Mouse (Mus musculus): Measurements from ENCODE around the gene Josd2. TPM values are rescaled to one million over a fixed set of nuclear protein-coding genes. Genes with fewer than 3 reads are reported as not detected.

Josd2 gene
- polyA plus RNA-seq, 1 experiment from 2014 or later = 105 TPM

GRCm38 (mm10) chr7:44484841-44485571 is 17.2 kb downstream of the Josd2 start:
- no peak overlapping the region for H3K4me3 ChIP-seq (replicated peaks)
- H3K9me3 ChIP-seq = no peaks in the 10 kb centered on the region
- H3K4me1 ChIP-seq = no peaks in the 10 kb centered on the region
- H3K4me2 ChIP-seq = no peak overlapping the region
- ATAC-seq (ENCODE audit: insufficient read depth, low FRiP score, low read depth) = no peak; the same call in 1 of the 2 replicates
- 34% methylated on average over 5 of the region's 5 CpGs for WGBS
- no peak overlapping the region for H3K9ac ChIP-seq
- H3K36me3 ChIP-seq = peaks cover 8% of the 10 kb centered on the region; the same call in 1 of the 2 replicates
- H3K27ac ChIP-seq = no peak overlapping the region
- no peaks in the 10 kb centered on the region for H3K27me3 ChIP-seq (replicated peaks)

GRCm38 (mm10) chr7:44485572-44486195 is 17.9 kb downstream of the Josd2 start:
- H3K9ac ChIP-seq = no peak overlapping the region
- peaks cover 15% of the 10 kb centered on the region for H3K36me3 ChIP-seq
- ATAC-seq (ENCODE audit: insufficient read depth, low FRiP score, low read depth) = no peak
- no peak overlapping the region for H3K4me2 ChIP-seq
- no peak overlapping the region for H3K27ac ChIP-seq
- H3K9me3 ChIP-seq = no peaks in the 10 kb centered on the region
- H3K4me1 ChIP-seq = no peaks in the 10 kb centered on the region
- H3K27me3 ChIP-seq (replicated peaks) = no peaks in the 10 kb centered on the region
- H3K4me3 ChIP-seq (replicated peaks) = no peak overlapping the region
- whole genome bisulfite sequencing = 74% methylated on average over 7 of the region's 7 CpGs

- no peak overlapping the region for H3K4me2 ChIP-seq
- H3K4me3 ChIP-seq (replicated peaks) = no peak overlapping the region
- no peak for ATAC-seq (ENCODE audit: insufficient read depth, low FRiP score, low read depth)
- no peak overlapping the region for H3K27ac ChIP-seq
- no peaks in the 10 kb centered on the region for H3K4me1 ChIP-seq
- no peaks in the 10 kb centered on the region for H3K27me3 ChIP-seq (replicated peaks)
- WGBS = 66% methylated on average over 13 of the region's 13 CpGs
- H3K9ac ChIP-seq = no peak overlapping the region
- H3K9me3 ChIP-seq = no peaks in the 10 kb centered on the region
- peaks cover 28% of the 10 kb centered on the region for H3K36me3 ChIP-seq
Measured at GRCm38 (mm10) chr7:44486927-44487575, 19.3 kb downstream of the Josd2 start.

DNA sequence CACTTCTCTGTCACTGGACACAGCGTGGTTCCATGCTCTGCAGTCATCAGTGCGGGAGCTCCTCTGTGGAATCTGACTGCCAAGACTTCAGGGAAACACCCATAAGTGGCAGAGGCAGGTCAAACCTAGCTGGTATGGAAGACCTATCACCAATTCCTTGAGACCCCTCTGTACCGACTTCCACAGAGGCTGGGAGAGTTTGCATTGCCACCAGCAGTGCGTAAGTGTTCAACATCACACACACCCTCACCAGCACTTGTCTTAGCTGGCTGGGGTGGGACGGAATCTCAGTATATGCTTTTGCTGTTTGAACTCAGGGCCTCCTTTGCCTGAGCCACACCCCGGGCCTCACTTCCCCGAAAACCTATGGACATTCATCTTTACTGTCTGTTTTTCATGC is 20.2 kb downstream of the Josd2 start:
- Histone ChIP-seq H3K27ac (no peak overlapping the region), H3K9me3 (no peaks in the 10 kb centered on the region), H3K4me3 (replicated peaks) (no peak overlapping the region), H3K36me3 (peaks cover 32% of the 10 kb centered on the region), H3K27me3 (replicated peaks) (no peaks in the 10 kb centered on the region), H3K4me2 (no peak overlapping the region), H3K4me1 (no peaks in the 10 kb centered on the region), H3K9ac (no peak overlapping the region)
- WGBS = 88% methylated on average over 7 of the region's 7 CpGs
- ATAC-seq (ENCODE audit: insufficient read depth, low FRiP score, low read depth) = no peak

DNA sequence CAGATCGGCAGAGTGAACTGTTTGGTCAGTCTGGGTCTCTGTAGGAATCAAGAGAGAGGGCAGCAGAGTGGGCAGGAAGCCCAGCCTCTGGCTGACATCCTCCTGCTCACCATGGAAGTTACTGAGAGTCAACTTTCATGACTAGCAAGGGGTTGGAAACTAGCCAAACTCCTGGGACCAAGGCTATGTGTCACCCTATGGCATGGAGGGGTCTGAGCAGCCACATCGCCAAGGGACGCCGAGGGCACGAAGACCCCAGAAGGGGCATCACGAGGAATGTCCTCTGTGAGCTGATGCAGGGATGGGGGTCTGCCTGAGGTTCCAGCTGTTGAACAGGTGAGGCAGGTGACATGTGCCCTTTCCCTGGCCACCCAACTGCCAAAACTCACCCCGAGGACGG is 20.8 kb downstream of the Josd2 start:
- WGBS = 95% methylated on average over 8 of the region's 8 CpGs
- no peak overlapping the region for H3K27ac ChIP-seq
- H3K36me3 ChIP-seq = peaks cover 32% of the 10 kb centered on the region
- no peaks in the 10 kb centered on the region for H3K4me1 ChIP-seq
- H3K9ac ChIP-seq = no peak overlapping the region
- no peaks in the 10 kb centered on the region for H3K27me3 ChIP-seq (replicated peaks)
- no peak overlapping the region for H3K4me2 ChIP-seq
- no peak overlapping the region for H3K4me3 ChIP-seq (replicated peaks)
- ATAC-seq (ENCODE audit: insufficient read depth, low FRiP score, low read depth) = no peak
- H3K9me3 ChIP-seq = no peaks in the 10 kb centered on the region

DNA sequence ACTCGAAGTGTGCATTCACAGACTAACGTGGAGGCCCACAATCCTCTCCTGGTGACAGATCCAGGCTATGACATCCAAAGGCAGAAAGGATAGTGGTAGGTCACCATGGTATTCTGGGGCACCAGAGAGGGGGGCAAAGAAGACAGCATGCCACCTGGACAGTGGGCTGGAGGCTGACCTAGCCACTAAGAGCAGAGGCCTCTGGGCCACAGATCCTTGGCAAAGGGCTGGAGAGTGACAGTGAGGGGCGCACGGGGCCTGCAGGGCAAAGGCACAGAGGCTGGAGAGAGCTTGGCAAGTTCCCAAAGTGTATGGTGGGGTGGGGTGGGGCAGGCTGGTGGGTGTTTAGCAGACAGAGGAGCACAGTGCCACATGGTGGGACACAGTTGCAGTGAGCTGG is 22.5 kb downstream of the Josd2 start:
- 90% methylated on average over 4 of the region's 4 CpGs for WGBS
- Histone ChIP-seq H3K4me2 (no peak overlapping the region), H3K27ac (no peak overlapping the region), H3K27me3 (replicated peaks) (no peaks in the 10 kb centered on the region), H3K4me1 (peaks cover 7% of the 10 kb centered on the region), H3K36me3 (peaks cover 32% of the 10 kb centered on the region), H3K4me3 (replicated peaks) (no peak overlapping the region), H3K9me3 (no peaks in the 10 kb centered on the region), H3K9ac (no peak overlapping the region)
- ATAC-seq (ENCODE audit: insufficient read depth, low FRiP score, low read depth) = no peak

GRCm38 (mm10) chr7:44491391-44491790 is 23.6 kb downstream of the Josd2 start:
- Histone ChIP-seq H3K9me3 (no peaks in the 10 kb centered on the region), H3K36me3 (peaks cover 32% of the 10 kb centered on the region), H3K9ac (no peak overlapping the region; the same call in 1 of the 2 replicates), H3K4me3 (replicated peaks) (no peak overlapping the region), H3K4me2 (no peak overlapping the region), H3K27ac (no peak overlapping the region), H3K4me1 (peaks cover 13% of the 10 kb centered on the region), H3K27me3 (replicated peaks) (no peaks in the 10 kb centered on the region)
- no peak for ATAC-seq (ENCODE audit: insufficient read depth, low FRiP score, low read depth)
- 93% methylated on average over 5 of the region's 5 CpGs for WGBS

DNA sequence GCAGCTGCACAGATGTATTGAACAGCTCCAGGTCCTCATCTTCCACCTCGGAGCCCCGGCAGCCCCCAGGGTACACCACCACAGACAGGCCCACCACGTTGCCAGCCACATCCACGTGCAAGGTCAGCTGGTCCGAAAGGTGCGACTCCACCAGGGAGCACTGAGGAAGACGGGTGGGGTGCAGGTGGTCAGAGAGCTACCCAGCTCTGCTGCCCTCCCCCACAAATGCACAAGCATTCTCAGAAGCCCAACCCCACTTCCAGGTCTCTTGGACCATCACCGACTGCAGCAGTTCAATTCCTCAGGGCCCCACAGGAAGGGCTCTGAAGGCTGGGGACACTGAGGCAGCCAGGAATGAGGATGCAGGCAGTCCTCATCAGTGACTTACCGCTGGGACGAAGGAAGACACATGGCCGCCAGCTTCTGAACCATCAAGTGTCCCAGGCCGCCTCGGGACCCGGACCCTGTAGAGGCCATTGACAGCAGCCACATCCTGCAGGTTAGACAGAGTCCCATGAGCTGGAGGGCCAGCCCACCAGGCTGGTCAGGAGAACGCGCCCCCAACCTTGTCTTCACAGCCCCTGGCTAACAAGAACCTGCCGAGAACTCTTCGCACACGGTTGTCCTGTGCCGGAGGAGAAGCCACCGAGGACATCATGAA is 24.5 kb downstream of the Josd2 start:
- Histone ChIP-seq H3K9me3 (no peaks in the 10 kb centered on the region), H3K9ac (no peak overlapping the region), H3K27me3 (replicated peaks) (no peaks in the 10 kb centered on the region), H3K4me3 (replicated peaks) (no peak overlapping the region), H3K4me2 (no peak overlapping the region), H3K4me1 (peaks cover 13% of the 10 kb centered on the region), H3K36me3 (peaks cover 32% of the 10 kb centered on the region), H3K27ac (no peak overlapping the region)
- 91% methylated on average over 21 of the region's 21 CpGs for WGBS
- ATAC-seq (ENCODE audit: insufficient read depth, low FRiP score, low read depth) = no peak

GRCm38 (mm10) chr7:44494681-44495080 is 26.9 kb downstream of the Josd2 start:
- H3K4me2 ChIP-seq = no peak overlapping the region
- no peak for ATAC-seq (ENCODE audit: insufficient read depth, low FRiP score, low read depth)
- WGBS = 91% methylated on average over 12 of the region's 12 CpGs
- peaks cover 13% of the 10 kb centered on the region for H3K4me1 ChIP-seq
- H3K27me3 ChIP-seq (replicated peaks) = no peaks in the 10 kb centered on the region
- H3K9me3 ChIP-seq = no peaks in the 10 kb centered on the region
- no peak overlapping the region for H3K4me3 ChIP-seq (replicated peaks)
- no peak overlapping the region for H3K27ac ChIP-seq
- H3K36me3 ChIP-seq = peaks cover 26% of the 10 kb centered on the region
- H3K9ac ChIP-seq = no peak overlapping the region

- no peak overlapping the region for H3K27ac ChIP-seq
- H3K4me1 ChIP-seq = peaks cover 13% of the 10 kb centered on the region
- H3K27me3 ChIP-seq (replicated peaks) = no peaks in the 10 kb centered on the region
- peak overlapping the region; percentile 77; the same call in 1 of the 2 replicates for H3K4me3 ChIP-seq (replicated peaks)
- H3K36me3 ChIP-seq = peaks cover 23% of the 10 kb centered on the region
- ATAC-seq (ENCODE audit: insufficient read depth, low FRiP score, low read depth) = no peak
- peak overlapping the region; percentile 72 for H3K4me2 ChIP-seq
- H3K9me3 ChIP-seq = no peaks in the 10 kb centered on the region
- WGBS = 78% methylated on average over 7 of the region's 7 CpGs
- no peak overlapping the region for H3K9ac ChIP-seq
Measured at GRCm38 (mm10) chr7:44495086-44495485, 27.3 kb downstream of the Josd2 start.

DNA sequence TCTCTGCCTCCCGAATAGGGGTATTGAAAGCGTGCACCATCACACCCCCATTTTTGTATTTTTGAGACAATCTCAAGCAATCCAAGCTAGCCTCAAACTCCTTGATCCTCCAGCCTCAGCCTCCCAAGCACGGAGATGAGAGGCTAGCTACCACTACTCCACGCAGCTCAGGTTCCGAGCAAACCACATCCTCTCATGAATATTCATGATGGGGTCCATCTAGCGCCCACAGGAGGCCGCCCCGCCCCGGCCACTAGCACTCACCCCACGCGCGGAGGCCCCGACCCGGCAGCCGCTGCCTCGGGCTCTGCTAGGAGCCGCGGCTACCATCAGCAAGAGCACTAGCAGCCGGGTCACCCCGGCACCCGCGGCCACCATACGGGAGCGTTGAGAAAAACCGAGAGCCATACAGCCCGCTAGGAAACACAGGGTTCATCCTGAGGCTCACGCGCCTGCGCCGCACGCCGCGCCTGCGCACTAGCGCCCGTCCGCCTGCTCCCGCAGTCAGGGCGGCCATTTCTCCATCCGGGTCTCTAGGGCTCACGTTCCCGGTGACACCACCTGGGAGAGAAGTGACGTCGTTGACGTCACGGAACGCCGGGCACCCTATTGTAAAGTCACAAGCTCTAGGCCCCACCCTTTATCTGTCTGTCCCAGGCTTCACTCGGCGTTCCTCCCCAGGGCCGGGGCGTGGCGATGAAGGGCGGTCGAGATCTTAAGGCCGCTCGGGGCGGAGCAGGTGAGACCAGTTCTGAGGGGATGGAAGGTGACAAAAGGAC is 28.4 kb downstream of the Josd2 start, which contains the start of the genes Emc10 and Fam71e1:
Gene Emc10 (minus strand): TSS at position 538 of the 779 bp plus-strand sequence.
Gene Fam71e1 (plus strand): TSS at position 590 of the 779 bp plus-strand sequence.
- under 1% methylated on average over 53 of the region's 58 CpGs for WGBS
- H3K4me2 ChIP-seq = peak within 1 kb of the TSS; percentile 95
- H3K36me3 ChIP-seq = peaks cover 13% of the 10 kb centered on the region; the same call in 1 of the 2 replicates
- peaks cover 13% of the 10 kb centered on the region for H3K4me1 ChIP-seq
- H3K4me3 ChIP-seq (replicated peaks) = peak within 1 kb of the TSS; percentile 77
- ATAC-seq (ENCODE audit: insufficient read depth, low FRiP score, low read depth) = peak; percentile 97
- H3K9ac ChIP-seq = peak within 1 kb of the TSS; percentile 83
- no peaks in the 10 kb centered on the region for H3K9me3 ChIP-seq
- H3K27ac ChIP-seq = peak within 1 kb of the TSS; percentile 96
- no peaks in the 10 kb centered on the region for H3K27me3 ChIP-seq (replicated peaks)

Measured in stomach, embryonic 15.5 days (tissue).